Mouse (Mus musculus) R1 (cell line): ENCODE data around the gene Rngtt.
"Not testable (repeated sequence)": the region's sequence is repeated elsewhere in the genome, so short reads cannot be mapped to it uniquely, and the experiment has no call there.

Experiments used
- DNase-seq: peaks from one replicate; pipeline ENCODE4 v3.0.0-alpha.2; 2018; ENCODE audit warnings: low read depth, low spot score

Gene Rngtt

DNA sequence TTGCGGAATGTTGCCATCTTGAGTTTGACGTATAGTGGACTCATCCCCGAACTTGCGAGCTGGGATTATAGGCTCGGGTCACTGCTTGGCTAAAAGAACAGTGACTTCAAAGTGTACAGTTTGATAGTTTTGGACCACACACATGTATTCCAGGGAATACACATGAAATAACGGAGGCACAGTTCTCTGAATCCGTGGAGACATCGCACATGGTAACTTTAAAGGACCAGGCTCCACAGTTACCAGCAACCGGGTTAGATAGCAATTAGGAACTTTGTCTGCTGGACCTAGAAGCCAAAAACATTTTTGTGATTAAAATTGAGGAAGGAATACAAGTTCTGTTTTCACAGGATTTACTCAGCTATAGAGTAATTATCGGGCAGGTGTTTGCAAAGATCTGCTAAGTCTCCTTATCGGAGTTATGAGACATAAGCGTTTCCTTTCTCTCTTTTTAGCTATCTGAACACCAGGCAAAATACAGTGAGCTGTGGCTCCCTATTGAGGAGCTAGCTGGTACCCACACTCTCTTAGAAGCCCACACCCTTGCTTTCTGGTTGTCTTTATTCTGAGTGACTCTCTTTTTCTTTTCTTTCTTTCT, 828 bp downstream of the Rngtt start:
- DNase-seq: no peak

DNA sequence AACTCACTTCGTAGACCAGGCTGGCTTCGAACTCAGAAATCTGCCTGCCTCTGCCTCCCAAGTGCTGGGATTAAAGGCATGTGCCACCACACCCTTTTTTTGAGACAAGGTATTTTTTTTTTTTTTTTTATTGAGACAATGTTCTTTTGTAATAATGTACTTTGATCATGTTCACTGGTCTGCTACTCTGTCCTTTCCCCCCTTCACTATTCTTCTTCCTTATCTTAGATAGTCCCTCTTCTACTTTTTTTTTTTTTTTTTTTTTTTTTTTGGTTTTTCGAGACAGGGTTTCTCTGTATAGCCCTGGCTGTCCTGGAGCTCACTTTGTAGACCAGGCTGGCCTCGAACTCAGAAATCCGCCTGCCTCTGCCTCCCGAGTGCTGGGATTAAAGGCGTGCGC, 4.0 kb downstream of the Rngtt start:
- DNase-seq: not testable (repeated sequence)

DNA sequence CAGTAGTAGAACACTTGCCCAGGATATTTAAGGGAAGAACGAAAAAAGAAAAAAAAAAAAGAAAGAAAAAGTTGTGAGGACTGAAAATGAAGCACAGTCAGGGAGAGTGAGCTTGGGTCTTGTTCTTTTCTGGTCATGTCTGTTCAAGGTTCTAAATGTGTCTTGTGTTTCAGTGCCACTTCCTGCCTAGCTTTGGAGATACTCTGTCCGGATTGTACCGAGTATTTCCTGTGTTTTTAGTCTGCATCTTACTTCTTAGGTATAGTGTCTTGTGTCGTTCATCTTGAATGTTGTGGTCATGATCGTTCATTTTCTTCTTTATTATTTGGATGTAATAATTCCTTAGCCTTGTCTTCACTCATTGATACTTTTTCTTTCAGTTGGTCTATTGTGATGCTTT, 5.7 kb downstream of the Rngtt start:
- DNase-seq: no peak

DNA sequence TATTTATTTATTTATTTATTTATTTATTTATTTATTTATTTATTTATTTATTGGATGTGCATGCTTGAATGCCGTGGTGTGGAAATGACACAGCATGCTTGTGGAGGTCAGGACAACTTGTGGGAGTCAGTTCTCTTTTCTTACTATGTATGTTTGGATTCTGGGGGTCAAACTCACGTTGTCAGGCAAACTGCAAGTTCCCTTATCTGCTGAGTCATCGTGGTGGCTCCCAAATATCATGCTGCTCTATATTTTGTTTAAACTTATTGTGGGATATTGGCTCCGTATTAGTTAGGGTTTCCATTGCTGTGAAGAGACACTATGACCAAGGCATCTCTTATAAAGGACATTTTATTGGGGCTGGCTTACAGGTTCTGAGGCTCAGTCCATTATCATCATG, 21.0 kb downstream of the Rngtt start:
- no peak for DNase-seq

DNA sequence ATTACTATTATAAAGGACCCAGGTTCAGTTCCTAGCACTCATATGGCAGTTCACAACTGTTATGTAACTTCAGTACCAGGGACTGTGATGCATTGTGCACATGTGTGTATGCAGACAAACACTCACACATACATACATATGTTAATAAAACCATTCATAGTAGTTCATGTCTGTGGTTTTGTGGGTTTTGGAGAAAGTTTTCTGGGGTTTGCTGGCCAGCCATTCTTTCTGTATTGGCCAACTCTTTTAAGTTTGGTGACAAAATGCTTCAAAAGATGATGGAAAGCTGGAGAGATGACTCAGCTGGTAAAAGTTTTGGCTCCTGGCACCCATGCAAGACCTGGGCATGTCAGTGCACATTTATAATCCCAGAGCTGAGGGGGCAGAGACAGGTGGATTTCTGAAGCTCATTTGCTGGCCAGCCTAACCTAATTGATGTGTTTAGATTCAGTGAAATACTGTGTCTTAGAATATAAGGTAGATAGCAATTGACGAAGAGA, 22.9 kb downstream of the Rngtt start:
- no peak for DNase-seq

DNA sequence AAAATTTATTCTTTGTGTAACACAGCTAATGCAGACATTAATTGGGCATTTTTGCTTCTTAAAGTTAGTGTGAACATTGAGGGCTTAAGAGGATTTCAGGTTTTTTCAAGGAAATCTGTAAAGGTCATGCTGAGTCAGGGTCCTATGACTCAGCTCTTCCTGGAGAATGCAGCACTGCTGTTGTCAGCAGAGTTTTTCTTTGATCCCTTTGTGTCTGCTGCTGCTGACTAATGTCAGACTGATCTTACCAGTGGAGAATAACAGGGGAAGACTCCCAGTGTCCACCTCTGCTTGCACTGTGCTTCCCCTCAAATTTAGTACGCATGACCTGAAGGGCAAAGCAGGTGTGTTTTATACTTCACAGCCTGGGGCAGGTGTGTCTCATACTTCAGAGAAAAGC, 27.9 kb downstream of the Rngtt start:
- peak; percentile 89 for DNase-seq

DNA sequence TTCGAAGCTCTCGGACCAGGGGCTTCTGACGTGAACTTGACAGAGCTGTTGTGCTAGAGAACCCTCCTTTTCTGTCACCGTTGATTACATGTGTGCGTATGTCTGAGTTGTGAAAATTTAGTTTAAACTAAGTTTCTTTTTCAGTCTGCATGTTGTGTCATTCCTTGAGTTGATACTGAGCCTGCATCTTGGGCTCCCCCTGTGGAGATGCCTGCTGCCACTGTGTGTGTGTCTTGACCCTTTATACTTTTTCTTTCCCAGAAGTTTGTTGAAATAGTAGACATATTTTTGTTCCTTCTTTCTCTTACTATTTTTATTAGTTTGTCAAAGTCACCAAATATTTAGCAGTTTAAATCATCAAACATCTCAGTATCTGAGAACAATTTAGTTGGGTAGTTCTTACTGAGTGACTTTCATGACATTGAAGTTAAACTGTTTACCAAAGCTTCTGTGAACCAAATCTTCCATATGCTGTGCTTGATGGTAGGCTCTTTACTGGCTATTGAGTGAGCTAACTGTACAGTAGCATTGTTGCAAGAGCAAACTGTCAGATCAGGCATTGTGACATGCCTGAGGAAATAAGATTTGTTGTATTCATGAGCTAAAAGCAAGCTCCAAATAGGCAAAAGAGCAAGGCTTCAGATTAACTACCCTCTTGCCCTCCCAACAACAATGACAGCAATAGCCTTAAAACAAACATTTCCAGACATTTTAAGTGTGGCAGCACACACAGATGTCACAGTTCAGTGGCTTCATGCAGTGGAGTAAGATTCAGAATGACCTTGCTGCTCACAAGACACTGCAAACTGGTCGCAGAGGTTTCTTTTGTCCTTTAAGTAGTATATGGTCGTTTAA, 33.0 kb downstream of the Rngtt start:
- no peak for DNase-seq

DNA sequence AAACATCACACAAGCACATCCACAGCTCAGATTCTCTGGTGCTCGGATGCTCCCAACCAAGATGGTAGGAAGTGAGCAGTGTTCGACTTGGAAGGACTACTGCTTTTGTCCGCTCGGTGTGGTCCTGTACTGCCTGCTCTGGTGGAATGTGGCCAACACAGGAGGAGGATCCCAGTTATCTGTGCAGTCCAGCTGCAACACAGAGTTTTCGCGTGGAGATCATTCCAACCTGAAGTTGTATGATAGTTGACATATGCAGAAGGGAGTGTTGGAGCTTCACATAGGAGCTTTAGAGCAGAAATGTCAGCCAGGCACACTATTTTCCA, 33.6 kb downstream of the Rngtt start:
- no peak for DNase-seq

DNA sequence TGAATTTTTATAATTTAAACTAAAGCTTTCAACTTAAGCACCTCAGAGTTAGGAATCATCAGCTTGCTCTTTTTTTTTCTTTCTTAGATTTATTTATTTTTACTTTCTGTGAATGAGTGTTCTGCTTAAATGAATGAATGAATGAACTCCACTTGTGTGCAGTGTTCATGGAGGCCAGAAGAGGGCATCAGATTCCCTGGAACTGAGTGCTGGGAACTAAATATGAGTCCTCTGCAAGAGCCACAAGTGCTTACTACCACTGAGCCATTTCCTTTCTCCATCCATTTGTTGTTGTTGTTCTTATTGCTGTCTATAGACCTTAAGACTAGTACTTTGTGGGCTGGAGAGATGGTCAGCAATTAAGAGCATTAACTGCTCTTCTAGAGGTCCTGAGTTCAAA, 53.3 kb downstream of the Rngtt start:
- DNase-seq: peak; percentile 65

DNA sequence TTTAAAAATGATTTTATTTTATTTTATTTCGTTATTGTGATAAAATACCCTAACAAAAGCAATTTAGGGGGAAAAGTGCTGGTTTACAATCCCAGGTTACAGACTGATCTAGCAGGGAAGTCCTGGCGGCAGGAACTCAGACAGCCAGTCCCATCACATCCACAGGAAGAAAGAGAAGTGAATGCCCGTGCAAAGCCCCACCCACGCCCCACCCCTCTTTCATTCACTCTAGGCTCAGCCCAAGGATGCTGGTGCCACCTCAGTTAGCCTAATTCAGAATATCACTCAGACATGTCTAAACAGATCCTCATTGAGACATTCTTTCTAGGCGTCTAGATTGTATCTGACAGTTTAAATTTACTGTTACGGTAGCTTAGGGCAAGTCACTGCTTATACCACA, 64.8 kb downstream of the Rngtt start:
- peak; percentile 79 for DNase-seq

DNA sequence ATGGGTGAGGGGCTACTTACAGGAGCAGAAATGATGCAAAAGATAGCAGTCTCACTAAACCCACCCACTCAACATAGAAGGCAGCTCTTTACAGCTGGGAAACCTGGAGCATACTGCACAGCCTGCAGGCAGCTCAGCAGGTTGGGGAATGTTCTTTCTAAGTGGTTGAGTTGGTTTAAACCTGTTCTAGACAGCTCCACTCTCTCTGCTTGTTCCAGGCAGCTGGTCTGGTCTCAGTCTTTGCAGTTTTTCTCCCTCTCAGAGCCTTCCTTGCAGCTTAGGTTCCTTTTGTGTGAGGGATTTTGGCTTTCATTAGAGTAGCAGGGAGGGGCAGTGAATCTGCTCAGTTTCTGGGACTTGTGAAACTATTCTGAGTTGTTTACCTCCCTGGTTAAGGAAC, 67.5 kb downstream of the Rngtt start:
- DNase-seq: peak; percentile 83

DNA sequence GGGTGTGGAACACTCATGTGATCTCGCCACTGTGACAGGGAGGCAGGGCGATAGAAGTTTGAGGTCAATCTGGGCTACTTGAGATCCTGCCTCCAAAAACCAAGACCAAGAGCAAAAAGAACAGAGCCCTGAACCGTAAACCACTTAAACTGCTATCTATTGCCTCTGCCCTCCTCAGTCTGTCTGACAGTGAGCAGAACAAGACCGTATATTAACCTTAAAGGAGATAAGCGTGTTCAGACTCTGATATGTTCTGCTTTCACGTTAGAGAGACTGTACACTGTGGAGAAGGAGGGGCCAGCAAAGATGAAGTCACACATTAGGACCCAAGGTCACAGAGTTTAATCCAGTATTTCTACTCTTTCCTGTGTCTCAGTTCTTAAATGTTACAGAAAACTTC, 68.8 kb downstream of the Rngtt start:
- peak; percentile 30 for DNase-seq

DNA sequence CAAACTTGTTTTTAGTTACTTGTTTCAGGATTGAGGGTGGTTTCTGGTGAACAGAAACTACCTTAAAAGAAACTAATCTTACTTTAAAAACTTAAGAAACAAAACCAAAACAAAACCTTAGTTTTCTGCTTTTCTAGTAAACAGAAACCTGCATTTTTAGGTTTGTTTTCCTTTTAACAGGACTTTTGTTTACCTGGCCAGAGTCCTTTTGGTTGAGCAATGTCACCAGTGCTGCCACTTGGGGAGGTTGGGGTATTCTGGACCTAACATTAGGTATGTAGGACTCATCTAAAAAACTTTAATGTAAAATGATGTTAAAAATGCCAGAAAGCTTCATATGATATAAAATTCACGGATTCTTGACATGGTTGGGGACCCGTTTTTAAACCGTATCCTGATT, 78.8 kb downstream of the Rngtt start:
- DNase-seq: no peak

DNA sequence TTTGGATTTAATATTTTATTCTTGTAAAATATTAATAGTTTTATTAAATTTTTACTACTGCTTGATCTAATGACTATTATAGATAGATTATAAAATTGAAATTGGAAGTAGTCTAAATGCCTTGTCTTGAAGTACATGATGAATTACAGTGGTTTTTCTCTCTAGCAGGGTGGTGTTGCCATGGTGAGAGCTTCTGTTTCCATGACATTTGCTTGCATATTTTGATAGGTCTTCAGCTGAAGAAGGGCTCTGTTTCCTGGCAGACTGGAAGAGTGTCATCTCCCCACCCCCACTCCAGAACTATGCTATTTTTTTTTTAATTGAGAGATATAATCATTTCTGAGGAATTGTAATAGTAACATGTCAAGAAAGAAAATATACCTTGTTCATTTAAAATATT, 80.5 kb downstream of the Rngtt start:
- no peak for DNase-seq

DNA sequence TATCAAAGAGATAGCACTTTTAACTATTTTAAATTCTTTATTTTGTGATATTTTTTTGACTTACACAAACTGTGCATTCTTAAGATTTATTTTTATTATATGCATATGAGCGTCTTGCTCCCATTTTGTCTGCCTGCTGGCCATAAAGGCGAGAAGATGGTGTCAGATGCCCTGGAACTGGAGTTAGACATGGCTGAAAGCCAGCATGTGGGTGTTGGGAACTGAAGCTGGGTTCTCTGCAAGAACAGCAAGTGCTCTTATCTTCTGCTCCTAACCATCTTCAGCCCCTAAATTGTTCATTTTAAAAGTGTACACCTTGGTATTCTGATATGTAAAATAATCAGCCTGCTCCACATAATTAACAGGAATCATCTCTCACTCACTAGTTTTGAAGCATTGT, 83.3 kb downstream of the Rngtt start:
- DNase-seq: no peak

DNA sequence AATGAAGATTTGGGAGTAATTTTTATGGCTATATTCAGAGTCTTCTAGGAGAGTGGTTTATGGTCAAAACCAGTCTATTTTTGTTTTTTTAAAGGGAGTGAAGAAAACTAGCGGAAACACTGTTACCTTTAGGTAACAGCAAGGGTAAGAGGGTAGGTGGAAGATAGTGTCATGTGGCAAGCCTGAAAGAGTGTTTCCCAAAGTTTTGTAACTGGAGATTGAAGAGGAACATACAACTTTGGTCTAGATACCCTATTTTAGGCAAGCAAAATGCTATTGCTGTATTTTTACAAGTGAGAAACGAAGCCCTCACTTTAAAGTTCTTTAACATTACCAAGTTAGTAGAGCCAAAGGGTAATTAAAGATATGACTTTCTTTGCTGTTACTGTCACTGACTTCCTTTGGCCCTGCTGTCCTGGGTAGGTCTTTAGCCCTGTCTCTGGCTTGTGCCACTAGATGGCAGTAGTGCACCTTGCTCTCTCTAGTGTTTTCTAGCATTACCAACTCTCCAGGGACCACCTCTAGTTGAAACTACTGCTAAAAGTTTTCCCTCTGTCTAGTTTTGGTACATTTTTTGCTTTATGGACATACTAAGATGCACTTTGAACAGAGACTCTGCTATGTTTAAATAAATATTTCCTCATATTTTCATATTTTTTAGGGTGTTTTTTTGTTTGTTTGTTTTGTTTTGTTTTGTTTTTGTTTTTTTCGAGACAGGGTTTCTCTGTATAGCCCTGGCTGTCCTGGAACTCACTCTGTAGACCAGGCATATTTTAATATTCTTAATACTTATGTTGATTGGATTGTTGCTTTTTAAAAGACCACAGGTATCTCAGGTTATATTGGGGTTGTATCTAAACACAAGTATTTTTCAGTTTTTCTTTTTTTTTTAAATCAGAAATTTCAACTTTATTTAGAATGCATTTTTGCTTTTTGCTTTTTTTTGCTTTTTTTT, 86.4 kb downstream of the Rngtt start:
- peak; percentile 80 for DNase-seq

DNA sequence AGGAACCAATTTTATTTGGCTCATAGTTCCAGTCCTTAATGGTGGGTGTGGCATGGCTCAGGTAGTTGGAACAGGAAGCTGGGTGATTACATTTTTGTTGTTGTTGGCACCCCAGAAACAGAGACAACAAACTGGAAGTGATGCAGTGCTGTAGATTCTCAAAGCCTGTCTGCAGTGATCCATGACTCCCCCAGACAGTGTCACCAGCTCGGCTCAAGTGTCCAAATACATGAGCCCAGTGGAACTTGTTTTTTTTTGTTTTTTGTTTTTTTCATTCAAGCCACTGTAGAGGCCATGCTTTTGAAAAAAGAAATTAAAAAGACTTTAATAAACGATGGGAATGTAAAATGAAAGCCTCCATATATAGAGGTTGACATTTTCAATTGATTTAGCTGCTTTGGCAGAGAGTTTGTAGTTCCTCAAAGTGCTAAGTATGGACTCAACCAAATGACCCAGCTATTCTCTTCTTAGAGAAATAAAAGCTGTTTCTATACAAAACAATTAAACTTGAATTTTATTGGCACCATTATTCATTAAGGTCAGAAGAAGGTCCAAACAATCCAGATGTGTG, 95.7 kb downstream of the Rngtt start:
- DNase-seq: no peak

DNA sequence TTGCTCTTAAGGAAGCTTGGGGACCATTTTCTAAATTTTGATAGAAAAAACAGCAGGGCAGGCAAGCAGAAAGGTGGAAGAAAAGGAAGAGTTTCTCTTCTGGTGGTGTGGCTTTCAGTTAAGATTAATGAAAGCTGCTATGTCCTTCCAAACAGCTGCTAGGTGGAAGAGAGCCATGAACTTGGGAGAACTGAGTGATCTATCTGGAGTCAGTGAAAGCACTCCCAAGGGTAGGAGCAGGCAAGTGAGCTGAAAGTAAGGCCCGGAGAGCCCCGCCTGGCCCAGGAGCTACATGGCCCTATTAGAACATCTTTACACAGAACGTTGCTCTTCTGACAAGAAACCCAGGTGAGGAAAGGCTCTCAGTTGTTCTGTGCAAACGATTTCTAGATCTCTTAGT, 103.7 kb downstream of the Rngtt start:
- DNase-seq: no peak

DNA sequence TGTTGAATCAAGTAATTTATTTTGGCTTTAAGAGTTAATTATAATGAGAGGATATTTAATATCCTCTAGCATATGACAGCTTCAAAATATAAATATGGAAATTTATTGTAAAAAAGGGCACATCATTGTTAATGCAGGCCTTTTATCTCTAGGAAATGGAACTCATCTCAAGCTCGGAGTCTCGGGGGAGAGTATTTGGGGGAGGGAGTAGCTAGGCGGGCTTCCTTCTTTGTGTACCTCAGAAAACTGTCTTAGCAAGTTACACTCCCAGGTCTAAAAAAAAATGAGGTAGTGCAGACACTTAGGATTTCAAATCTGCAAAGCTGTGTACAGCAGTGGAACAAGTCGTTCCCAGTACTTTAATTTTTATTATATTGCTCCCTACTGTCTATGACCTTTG, 104.7 kb downstream of the Rngtt start:
- no peak for DNase-seq

DNA sequence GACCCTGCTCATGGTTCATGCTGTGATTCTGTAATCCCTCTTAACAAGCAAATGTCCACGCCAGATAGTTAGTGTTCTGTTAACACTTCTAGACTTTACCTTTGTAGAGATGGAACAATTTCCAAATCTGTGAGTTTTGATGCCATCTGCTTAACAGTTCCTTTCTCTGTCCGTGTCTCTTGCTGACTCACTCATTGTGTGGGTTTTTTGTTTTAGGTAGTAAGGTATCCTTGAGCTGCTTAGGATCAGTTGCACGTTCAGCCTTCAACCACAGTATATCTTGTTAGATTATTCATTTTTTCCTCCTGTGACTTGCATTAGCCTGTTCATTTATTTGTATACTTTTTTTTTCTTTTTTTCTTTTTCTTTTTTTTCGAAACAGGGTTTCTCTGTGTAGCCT, 107.3 kb downstream of the Rngtt start:
- DNase-seq: no peak

DNA sequence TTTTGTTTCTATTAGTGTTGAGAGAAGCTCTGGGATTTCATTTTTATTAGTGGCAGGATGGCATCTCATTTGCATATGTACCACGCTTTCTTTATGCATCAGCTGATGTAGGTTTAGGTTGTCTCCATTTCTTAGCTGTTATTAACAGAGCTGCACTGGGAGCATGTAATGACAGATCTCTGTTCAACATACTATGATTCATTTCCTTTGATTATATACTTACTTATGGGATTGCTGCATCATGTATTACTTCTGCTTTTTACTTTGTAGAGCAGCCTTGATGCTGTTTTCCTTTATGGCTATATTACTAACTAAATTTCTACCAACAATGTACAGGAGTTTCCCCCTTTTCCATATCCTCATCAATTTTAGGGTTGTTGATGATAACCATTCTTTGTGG, 109.5 kb downstream of the Rngtt start:
- no peak for DNase-seq

DNA sequence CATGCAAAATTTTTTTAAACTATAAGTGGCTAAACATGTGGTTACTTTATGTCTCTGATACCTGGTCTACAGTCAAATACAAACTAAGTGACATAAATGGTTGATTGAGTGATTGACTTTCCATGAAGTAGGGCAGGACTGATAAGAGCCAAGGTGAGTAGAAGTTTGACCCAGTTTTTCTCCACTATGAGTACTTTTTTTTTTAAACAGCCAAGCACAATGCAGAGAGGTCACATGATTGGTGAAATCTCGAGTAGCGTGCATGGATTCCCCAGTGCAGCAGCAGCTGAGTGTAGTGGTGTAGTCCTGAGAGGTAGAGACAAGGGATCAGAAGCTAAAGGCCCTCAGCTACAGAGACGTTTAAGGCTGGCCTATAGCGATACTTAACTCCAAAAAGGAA, 118.7 kb downstream of the Rngtt start:
- DNase-seq: no peak
